Mouse (Mus musculus) ES-E14 (cell line): Measurements from ENCODE around the gene Tmem8. TPM values are rescaled to one million over a fixed set of nuclear protein-coding genes. Genes with fewer than 3 reads are reported as not detected.
A peak's percentile ranks its signal among the peaks of the same experiment; 100 is the strongest.

ENCODE experiments used
- DNase-seq: peaks from one replicate; pipeline ENCODE4 v3.0.0-alpha.2; 2013; ENCODE audit warnings: low read depth, low spot score
- H3K27ac ChIP-seq: 2 replicates; pipeline ENCODE4 v1.5.1; 2012; ENCODE audit warnings: low read depth, mild to moderate bottlenecking, low read length, moderate library complexity, mixed read lengths; ENCODE audit not compliant: poor library complexity, insufficient read depth, severe bottlenecking
- H3K36me3 ChIP-seq: 2 replicates; pipeline ENCODE4 v1.6.1; 2012; ENCODE audit warnings: mild to moderate bottlenecking, low read length, moderate library complexity, mixed read lengths; ENCODE audit not compliant: control insufficient read depth, poor library complexity, insufficient read depth, severe bottlenecking
- H3K4me1 ChIP-seq, 2 experiments: fragments of 150-350 bp in 1 of 2; sonication (generic) in 1 of 2; 2 replicates each; pipeline ENCODE4 v1.6.1; 2012; ENCODE audit warnings: low read length in 2 of 2, mild to moderate bottlenecking in 1 of 2, mixed read lengths in 1 of 2; ENCODE audit not compliant: control insufficient read depth in 2 of 2, insufficient read depth in 2 of 2, poor library complexity in 1 of 2
- H3K4me3 ChIP-seq, 2 experiments: fragments of 150-350 bp in 1 of 2; sonication (generic) in 1 of 2; 2 replicates each; pipeline ENCODE4 v1.5.1; 2012; ENCODE audit warnings: low read length in 2 of 2, low read depth in 1 of 2, mild to moderate bottlenecking in 1 of 2, mixed read lengths in 1 of 2; ENCODE audit not compliant: insufficient read depth in 1 of 2, poor library complexity in 1 of 2, severe bottlenecking in 1 of 2
- H3K9ac ChIP-seq: 2 replicates; pipeline ENCODE4 v1.6.1; 2012; ENCODE audit warnings: low read depth, mild to moderate bottlenecking, low read length, mixed read lengths; ENCODE audit not compliant: poor library complexity, insufficient read depth, severe bottlenecking
- H3K9me3 ChIP-seq: fragments of 150-350 bp; sonication (generic); 2 replicates; pipeline ENCODE4 v1.6.1; 2012; ENCODE audit warnings: low read depth, mild to moderate bottlenecking, low read length; ENCODE audit not compliant: control insufficient read depth, insufficient read depth
- CHD2 ChIP-seq: IDR thresholded peaks from 2 replicates; pipeline ENCODE4 v1.6.1; 2014; ENCODE audit warnings: mild to moderate bottlenecking, low read depth, low read length, inconsistent platforms
- HCFC1 ChIP-seq: IDR thresholded peaks from 2 replicates; pipeline ENCODE4 v1.6.1; 2012; ENCODE audit warnings: low read length, inconsistent platforms, borderline replicate concordance; ENCODE audit not compliant: insufficient read depth
- MAFK ChIP-seq: IDR thresholded peaks from 2 replicates; pipeline ENCODE4 v1.6.1; 2014; ENCODE audit warnings: mild to moderate bottlenecking, low read depth, low read length, inconsistent platforms; ENCODE audit not compliant: insufficient read depth
- ZC3H11A ChIP-seq: IDR thresholded peaks from 2 replicates; pipeline ENCODE4 v1.6.1; 2012; ENCODE audit warnings: low read depth, mild to moderate bottlenecking, inconsistent platforms, low read length, borderline replicate concordance
- ZNF384 ChIP-seq: IDR thresholded peaks from 2 replicates; pipeline ENCODE4 v1.6.1; 2012; ENCODE audit warnings: low read depth, low read length, inconsistent platforms
- in situ Hi-C, 2 experiments: fragments of 600-800 bp; cut with MboI; formaldehyde crosslinking; loops; one replicate each; pipeline ENCODE4 v1.15.1; 2025; ENCODE audit warnings: low sequenced_read_pairs in 2 of 2, inconsistent platforms in 1 of 2; ENCODE audit not compliant: unreplicated experiment in 2 of 2
- total RNA-seq: library from RNA; depleted of rRNA; stranded (reverse); fragments of 300-350 nt; gene quantifications from 2 replicates; pipeline ENCODE4 v1.2.3, GENCODE M21; 2012

The Tmem8 gene
- total RNA-seq, 1 experiment: 22.3 TPM

GRCm38 (mm10) chr17:26068831-26069739 lies 44.0 kb upstream of the Tmem8 start, which contains the start of gene Rab11fip3:
TSS of gene Rab11fip3 (minus strand) at chr17:26069555.
- H3K9ac ChIP-seq: peak within 1 kb of the TSS; percentile 88
- no peak for TF ChIP-seq CHD2
- 0 out of 2 replicates have a peak, but pooled peaks have one; percentile 58 for TF ChIP-seq HCFC1
- TF ChIP-seq ZC3H11A: no peak
- TF ChIP-seq ZNF384: no peak
- no peaks in the 10 kb centered on the region for H3K9me3 ChIP-seq
- peaks cover 2 to 18% of the 10 kb centered on the region in 2 experiments; a peak in 2 of 4 replicates for H3K4me1 ChIP-seq
- H3K4me3 ChIP-seq: peak within 1 kb of the TSS; percentile 82 to 89
- peak; percentile 84 for DNase-seq
- H3K27ac ChIP-seq: no peak within 1 kb of the TSS
- in situ Hi-C loops: no loop called here
- peaks cover 6% of the 10 kb centered on the region; the same call in 1 of the 2 replicates for H3K36me3 ChIP-seq

GRCm38 (mm10) chr17:26070136-26070535 lies 43.0 kb upstream of the Tmem8 start:
- no peak overlapping the region; the same call in 1 of the 2 replicates for H3K9ac ChIP-seq
- no peak for DNase-seq
- in situ Hi-C loops: no loop called here
- H3K27ac ChIP-seq: no peak overlapping the region
- H3K9me3 ChIP-seq: no peaks in the 10 kb centered on the region
- peak overlapping the region; percentile 82 to 89; a peak in 2 of 4 replicates for H3K4me3 ChIP-seq
- TF ChIP-seq HCFC1 (no peak), ZC3H11A (no peak), CHD2 (no peak), ZNF384 (no peak), MAFK (no peak)
- peaks cover 3% of the 10 kb centered on the region; the same call in 1 of the 2 replicates for H3K36me3 ChIP-seq
- H3K4me1 ChIP-seq: peaks cover 2 to 18% of the 10 kb centered on the region in 2 experiments; a peak in 2 of 4 replicates

DNA sequence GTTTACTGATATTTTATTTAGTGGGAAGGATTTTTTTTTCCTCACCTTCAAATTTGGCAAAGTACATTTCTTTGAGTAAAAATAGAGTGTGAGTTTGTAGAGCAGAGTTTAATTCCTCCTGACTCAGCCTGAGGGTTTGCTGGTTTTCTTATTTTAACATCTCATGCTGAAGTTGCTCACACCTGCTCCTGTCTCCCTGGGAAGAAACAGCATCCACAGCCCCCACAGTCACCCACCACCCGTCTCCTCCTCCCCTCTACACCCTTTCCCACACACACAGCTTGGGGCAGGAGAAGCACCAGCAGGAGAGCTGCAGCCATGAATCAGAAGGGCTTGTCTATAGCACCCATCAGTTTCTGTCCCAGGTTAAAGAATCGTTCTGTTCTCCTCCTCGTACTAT lies 37.9 kb upstream of the Tmem8 start:
- no peak for DNase-seq
- TF ChIP-seq CHD2 (no peak), ZC3H11A (no peak), HCFC1 (no peak), MAFK (no peak), ZNF384 (no peak)

GRCm38 (mm10) chr17:26078851-26079250 lies 34.2 kb upstream of the Tmem8 start:
- in situ Hi-C loops: no loop called here
- peaks cover 2% of the 10 kb centered on the region; the same call in 1 of the 2 replicates for H3K36me3 ChIP-seq
- no peaks in the 10 kb centered on the region for H3K9me3 ChIP-seq
- H3K4me3 ChIP-seq: no peak overlapping the region
- DNase-seq: no peak
- no peak for TF ChIP-seq ZNF384
- no peak for TF ChIP-seq ZC3H11A
- TF ChIP-seq MAFK: no peak
- no peak for TF ChIP-seq HCFC1
- TF ChIP-seq CHD2: no peak
- no peak overlapping the region for H3K9ac ChIP-seq
- H3K27ac ChIP-seq: no peak overlapping the region
- H3K4me1 ChIP-seq: peaks cover 0 to 2% of the 10 kb centered on the region in 2 experiments; a peak in 1 of 4 replicates

More for the DNA sequence above, 37.9 kb upstream of the Tmem8 start:
- Histone ChIP-seq H3K27ac (no peak overlapping the region), H3K4me3 (no peak overlapping the region), H3K4me1 (no peaks in the 10 kb centered on the region), H3K36me3 (no peaks in the 10 kb centered on the region), H3K9ac (no peak overlapping the region), H3K9me3 (no peaks in the 10 kb centered on the region)
- in situ Hi-C loops: no loop called here
